Mouse (Mus musculus) midbrain, embryonic 10.5 days (tissue): ENCODE data around the gene Serpinb13. TPM values are rescaled to one million over a fixed set of nuclear protein-coding genes. Genes with fewer than 3 reads are reported as not detected.
"Not testable (repeated sequence)": the region's sequence is repeated elsewhere in the genome, so short reads cannot be mapped to it uniquely, and the experiment has no call there.

ENCODE experiments used
- DNase-seq: peaks from one replicate; pipeline ENCODE4 v3.0.0-alpha.2; 2017; ENCODE audit warnings: low spot score
- H3K27ac ChIP-seq: fragments of 300-500 bp; sonication (generic); replicated peaks from 2 replicates; pipeline ENCODE4 v1.5.1; 2016; ENCODE audit warnings: mild to moderate bottlenecking
- H3K27me3 ChIP-seq: fragments of 300-500 bp; sonication (generic); 2 replicates; pipeline ENCODE4 v1.6.1; 2016; ENCODE audit warnings: low read depth, mild to moderate bottlenecking; ENCODE audit not compliant: poor library complexity, severe bottlenecking
- H3K36me3 ChIP-seq: fragments of 300-500 bp; sonication (generic); 2 replicates; pipeline ENCODE4 v1.6.1; 2016; ENCODE audit warnings: mild to moderate bottlenecking, moderate library complexity
- H3K4me1 ChIP-seq: fragments of 300-500 bp; sonication (generic); 2 replicates; pipeline ENCODE4 v1.6.1; 2016
- H3K4me3 ChIP-seq: fragments of 300-500 bp; sonication (generic); 2 replicates; pipeline ENCODE4 v1.5.1; 2016; ENCODE audit warnings: mild to moderate bottlenecking, moderate library complexity
- H3K9me3 ChIP-seq: fragments of 300-500 bp; sonication (generic); replicated peaks from 2 replicates; pipeline ENCODE4 v1.6.1; 2016; ENCODE audit warnings: mild to moderate bottlenecking
- WGBS: fragments of 180-500 bp; shearing (Covaris S2); methylation state at CpG from one replicate; pipeline ENCODE4 v1.1.7; 2016; 5-methylcytosine and 5-hydroxymethylcytosine counted together
- polyA plus RNA-seq: library from polyadenylated mRNA; unstranded; fragments of >200 nt; fragmentation: Nextera tagmentation; extraction: Ambion mirVana; gene quantifications from 2 replicates; pipeline ENCODE4 v1.2.1, GENCODE M21; 2016

The Serpinb13 gene
- polyA plus RNA-seq, 1 experiment from 2014 or later, result not detected

- no peaks in the 10 kb centered on the region for H3K9me3 ChIP-seq
Observed at GRCm38 (mm10) chr1:107025886-107026285, 45.1 kb downstream of the Serpinb13 start.

GRCm38 (mm10) chr1:107034236-107034635 lies 53.5 kb downstream of the Serpinb13 start:
- H3K36me3 ChIP-seq, H3K27ac ChIP-seq, DNase-seq, H3K9me3 ChIP-seq, H3K4me3 ChIP-seq, H3K27me3 ChIP-seq, H3K4me1 ChIP-seq: not testable (repeated sequence)
- WGBS, result 90% methylated on average over 3 of the region's 3 CpGs

More at GRCm38 (mm10) chr1:107025886-107026285, 45.1 kb downstream of the Serpinb13 start:
- no peak overlapping the region for H3K27ac ChIP-seq
- no peak overlapping the region for H3K4me3 ChIP-seq
- DNase-seq, result no peak
- 83% methylated on average over 1 of the region's 1 CpGs for WGBS
- H3K36me3 ChIP-seq, result no peaks in the 10 kb centered on the region
- no peaks in the 10 kb centered on the region for H3K27me3 ChIP-seq
- no peaks in the 10 kb centered on the region for H3K4me1 ChIP-seq

Other genes starting within 250 kb of the Serpinb13 start
- gene Kdsr, start 221.3 kb upstream of the Serpinb13 start, polyA plus RNA-seq, result 7.2 and 7.5 TPM in 2 replicates
- 60.1 and 62.7 TPM in 2 replicates for gene Vps4b, start 184.3 kb upstream of the Serpinb13 start, polyA plus RNA-seq
- gene Serpinb5, start 119.8 kb upstream of the Serpinb13 start, polyA plus RNA-seq, result not detected in 2 replicates
- not detected in 2 replicates for gene Serpinb12, start 46.5 kb upstream of the Serpinb13 start, polyA plus RNA-seq
- gene Serpinb3a, start 71.3 kb downstream of the Serpinb13 start, polyA plus RNA-seq, result not detected in 2 replicates
- gene Serpinb3d, start 102.5 kb downstream of the Serpinb13 start, polyA plus RNA-seq, result not detected in 2 replicates